Mouse (Mus musculus) embryo, embryonic 10 days (tissue): Measurements from ENCODE around the gene Babam2.

Source experiments
- DNase-seq: peaks from one replicate; pipeline ENCODE4 v3.0.0-alpha.2; 2015; ENCODE audit warnings: low spot score

Babam2 gene

GRCm38 (mm10) chr5:31987541-31988307, 290.2 kb downstream of the Babam2 start:
- no peak for DNase-seq

GRCm38 (mm10) chr5:31997189-31997954, 299.9 kb downstream of the Babam2 start:
- DNase-seq: no peak

DNA sequence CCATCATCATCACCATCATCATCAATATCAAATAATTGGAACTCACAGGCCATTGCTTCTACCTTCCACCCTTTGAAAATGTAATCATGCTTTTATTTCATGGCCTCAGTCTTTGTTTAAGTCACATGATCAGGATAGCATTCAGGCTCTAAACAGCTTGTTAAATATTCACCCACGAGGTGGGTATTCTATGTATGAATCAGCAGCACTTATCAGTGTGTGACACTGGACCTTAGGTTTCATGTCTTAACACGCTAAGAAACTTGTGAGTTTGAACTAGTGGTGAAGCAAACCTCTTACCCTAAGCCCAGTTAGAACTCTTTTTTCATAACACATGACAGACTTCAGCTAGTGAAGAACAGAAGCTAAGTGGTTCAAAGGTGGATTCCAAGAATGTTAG, 301.3 kb downstream of the Babam2 start:
- no peak for DNase-seq

DNA sequence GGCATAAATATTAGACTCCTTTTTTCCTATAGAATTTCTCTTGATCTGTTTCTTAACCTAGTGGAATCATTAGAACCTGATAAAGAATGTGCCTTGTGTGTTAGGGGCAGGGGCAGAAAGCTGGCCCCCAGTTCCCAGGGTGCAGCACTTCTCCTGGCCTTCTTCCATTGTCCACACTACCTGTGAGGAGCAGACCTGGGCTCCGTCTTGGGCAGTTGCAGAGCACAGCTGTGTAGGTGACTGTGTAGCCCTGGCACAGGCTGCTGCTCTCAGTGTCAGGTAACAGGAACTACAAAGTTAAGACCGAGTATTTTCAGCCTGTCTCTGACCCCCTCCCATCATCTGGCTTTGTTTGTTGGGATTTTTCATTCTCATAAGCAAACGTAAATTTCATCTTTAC, 302.6 kb downstream of the Babam2 start:
- no peak for DNase-seq

DNA sequence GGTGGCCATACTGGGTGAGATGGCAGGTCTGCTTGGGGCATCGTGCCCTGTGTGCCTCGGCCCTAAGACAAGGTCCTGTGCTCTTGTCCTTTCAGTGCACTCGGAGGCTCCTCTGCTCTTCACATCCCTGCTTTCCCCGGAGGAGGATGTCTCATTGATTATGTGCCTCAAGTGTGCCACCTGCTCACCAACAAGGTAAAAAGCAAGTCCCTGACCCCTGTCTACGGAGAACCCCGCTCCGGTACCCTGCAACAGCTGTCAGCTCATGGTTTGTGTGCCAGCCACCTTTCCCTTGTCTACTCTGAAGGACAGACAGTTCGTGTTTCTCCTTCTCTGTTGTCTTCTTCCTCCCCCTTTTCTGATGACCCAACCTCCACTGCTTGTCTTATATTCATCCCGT, 303.8 kb downstream of the Babam2 start:
- DNase-seq: no peak

DNA sequence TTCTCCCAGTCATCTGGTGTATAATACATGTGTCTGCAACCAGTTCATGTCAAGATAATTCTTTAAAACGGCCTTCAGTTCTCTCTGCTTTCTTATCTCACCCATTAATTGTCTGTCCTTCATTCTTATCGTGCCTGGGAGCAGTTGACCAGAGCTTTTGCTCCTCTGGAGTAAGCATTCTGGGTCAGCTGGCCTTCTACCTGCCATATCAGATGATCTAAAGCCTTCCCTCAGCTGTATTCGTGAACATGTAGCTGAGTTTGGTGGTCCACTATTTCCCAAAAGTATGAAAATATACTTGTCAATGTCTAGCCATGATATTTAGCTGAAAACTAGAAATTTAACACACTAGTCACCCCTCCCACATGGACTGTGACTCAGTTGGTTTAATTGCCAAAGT, 304.3 kb downstream of the Babam2 start:
- no peak for DNase-seq

GRCm38 (mm10) chr5:32008401-32008800, 310.9 kb downstream of the Babam2 start:
- no peak for DNase-seq

GRCm38 (mm10) chr5:32010056-32010455, 312.6 kb downstream of the Babam2 start:
- no peak for DNase-seq

DNA sequence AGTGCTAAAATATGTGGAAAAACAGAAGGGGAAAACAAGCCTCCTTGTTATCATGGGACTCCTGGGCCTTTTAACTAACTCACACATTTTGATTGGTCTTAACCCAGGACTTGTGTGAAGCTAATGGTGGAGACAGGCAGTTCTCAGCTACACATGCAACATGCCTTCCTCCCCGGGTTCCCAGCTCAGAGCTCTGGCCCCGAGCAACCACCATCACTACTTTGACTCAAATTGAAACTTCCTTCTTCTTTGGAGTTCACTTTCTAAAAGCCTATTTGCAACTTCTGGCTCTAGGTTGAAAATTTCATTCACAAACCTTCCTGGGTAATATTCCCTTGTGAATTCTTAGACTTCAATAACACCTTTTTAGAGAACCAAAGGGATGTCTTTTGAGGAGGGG, 315.6 kb downstream of the Babam2 start:
- no peak for DNase-seq

- no peak for DNase-seq
Measured at GRCm38 (mm10) chr5:32014786-32015185, 317.3 kb downstream of the Babam2 start.

DNA sequence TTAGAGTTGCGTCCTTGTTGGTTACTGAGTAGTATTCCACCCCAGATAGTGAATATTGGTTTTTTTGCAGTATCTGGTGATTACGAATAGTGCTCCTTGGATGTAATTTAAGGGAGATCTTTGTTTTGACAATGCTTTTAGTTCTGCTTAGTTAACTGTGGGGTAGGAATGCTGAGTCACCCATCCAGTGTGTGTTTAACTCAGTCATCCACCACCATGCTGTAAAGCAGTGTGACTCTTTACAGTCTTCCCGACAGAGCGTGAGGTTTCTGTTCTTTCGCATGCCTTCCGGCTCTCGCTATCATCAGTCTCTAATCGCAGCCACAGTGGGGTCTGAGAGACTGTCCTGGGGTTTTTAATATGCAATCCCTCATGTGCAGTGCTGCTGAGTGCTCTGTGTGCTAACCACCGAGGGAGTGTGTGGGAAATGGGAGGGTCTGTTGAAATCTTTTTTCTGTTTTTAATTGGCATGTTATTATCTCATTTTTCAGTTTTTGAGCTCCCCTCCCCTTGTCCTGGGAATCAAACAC, 318.5 kb downstream of the Babam2 start:
- no peak for DNase-seq

DNA sequence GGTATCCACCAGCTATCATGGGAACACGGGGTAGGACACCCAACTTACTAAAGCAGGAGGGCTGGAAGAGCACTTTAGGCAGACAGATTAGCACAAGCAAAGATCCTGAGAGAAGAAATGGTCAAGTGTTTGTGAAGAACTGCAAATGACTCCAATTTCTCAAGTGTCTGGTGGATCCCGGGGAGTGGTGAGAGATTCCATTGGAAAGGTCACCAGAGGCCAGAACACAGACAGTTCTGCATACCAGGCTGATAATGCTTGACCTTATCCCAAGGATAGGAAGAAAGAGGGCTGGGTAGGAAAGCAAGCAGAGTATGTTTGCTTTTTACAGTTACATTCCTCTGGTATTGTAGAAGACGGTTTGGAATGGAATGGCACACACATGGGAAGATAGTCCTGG, 320.2 kb downstream of the Babam2 start:
- no peak for DNase-seq

DNA sequence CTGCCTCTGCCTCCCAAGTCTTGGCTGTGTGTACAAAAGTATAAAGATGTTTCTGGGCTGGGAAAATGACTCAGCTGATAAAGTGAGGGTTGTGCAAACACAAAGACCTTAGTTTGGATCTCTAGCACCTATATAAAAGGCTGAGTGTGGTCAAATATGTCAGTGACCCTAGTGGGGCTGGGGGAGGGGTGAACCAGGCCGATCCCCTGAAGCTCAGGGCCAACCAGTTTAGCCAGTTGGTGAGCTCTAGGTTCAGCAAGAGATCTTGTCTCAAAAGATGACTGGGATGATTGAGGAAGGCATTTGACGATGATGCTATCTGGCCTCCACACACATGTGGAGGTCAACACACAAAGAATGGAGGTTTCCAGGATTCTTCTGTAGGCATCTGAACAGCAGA, 320.8 kb downstream of the Babam2 start:
- DNase-seq: no peak

GRCm38 (mm10) chr5:32029834-32030433, 332.4 kb downstream of the Babam2 start:
- DNase-seq: no peak

DNA sequence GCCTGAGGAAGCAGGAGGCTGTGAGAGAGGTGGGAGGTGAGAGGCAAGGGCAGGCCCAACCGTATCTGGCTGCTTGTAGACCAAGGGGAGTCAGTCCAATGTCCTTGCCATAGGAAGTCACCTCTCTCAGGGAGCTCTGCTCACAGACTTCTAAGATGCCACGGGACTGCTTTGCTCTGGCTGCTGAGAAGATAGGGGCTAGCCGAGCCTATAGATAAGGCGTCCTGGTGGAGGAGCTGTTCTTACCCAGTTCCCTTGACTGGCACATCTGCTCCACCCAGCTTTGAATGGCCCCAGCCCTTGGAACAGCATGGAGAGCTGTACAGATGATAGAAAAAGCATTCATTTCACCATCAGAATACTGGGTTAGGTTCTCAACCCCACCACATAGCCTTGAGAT, 335.7 kb downstream of the Babam2 start:
- DNase-seq: no peak

- no peak for DNase-seq
Measured at GRCm38 (mm10) chr5:32033621-32034020, 336.1 kb downstream of the Babam2 start.

GRCm38 (mm10) chr5:32034475-32035054, 337.1 kb downstream of the Babam2 start:
- no peak for DNase-seq

DNA sequence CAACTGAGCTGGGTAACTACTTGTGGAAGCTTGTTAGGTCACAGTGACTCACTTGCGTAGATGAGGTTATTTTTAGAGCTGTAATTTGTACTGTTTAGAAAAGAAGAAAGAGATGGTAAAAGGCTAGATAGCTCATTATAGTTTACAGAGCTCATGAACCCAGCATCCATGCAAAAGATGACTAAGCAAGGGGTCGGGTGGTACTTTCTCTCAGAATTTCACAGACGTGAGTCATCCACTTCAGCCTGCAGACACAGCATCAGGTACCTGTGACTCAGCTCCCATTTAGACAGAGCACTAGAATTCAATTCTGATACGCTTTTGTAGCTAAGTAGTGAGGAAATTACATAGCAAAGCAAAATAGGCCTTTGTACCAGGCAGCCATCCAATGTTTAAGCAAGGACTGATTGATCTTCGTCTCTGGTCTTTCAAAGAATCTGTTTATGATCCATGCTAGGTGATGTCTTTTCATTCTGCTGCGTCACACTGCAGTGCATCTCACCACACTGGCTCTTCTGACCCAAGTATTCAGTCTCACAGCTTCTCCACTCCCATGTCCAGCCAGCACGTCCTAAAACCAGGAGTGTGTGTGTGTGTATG, 338.3 kb downstream of the Babam2 start:
- no peak for DNase-seq

DNA sequence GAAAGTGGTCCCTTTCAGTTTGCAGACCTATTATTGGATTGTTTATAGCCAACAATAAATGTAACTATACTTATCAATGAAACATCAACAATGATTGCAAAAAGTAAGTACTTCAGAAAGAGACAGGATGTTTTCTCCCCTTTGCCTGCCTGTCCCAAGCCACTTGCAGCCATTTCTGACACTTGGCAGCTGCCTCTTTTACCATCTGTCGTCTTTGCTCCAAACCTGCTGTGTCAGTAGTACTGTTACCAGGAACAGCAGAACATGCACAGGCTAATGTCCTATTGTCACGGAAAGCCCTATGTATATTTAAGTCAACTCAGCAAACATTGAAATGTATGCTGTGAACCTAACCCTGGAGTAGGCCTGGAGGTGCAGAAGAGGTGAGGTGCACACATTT, 339.4 kb downstream of the Babam2 start:
- DNase-seq: no peak

DNA sequence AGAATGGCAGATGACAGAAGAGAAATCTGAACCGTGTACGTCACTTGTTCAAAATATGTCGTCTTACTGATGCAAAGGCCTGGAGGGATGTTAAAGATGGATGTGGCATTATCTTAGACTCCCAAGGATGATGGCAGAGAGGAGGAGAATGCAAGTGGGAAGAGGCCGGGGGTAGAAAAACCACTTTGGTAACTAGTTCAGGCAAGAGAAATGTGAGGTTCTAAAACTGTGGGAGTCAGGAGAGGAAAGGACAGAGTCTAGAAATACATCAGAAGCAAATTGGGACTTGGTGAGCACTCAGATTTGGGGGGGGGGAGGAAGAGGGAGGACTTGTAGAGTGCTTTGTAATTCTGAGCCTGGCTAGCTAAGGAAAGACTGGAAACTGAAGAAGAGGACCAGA, 340.1 kb downstream of the Babam2 start:
- DNase-seq: no peak

DNA sequence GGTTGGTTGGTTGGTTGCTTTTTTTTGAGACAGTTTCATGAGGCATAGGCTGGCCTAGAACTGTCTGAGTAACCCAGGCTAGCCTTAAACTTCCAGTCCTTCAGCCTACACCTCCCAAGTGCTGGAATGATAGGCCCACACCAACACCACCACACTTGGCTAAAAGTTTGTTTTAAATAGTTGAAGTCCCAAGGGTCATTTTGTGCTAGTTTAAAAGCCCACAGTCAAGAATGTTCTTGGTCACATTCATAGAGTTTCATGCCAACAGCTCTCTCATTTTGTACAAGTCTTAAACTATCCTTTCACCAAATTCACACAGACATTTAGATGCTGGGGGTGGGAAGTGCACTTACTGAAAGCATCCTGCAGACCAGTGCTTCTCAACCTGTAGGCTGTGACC, 341.5 kb downstream of the Babam2 start:
- no peak for DNase-seq

DNA sequence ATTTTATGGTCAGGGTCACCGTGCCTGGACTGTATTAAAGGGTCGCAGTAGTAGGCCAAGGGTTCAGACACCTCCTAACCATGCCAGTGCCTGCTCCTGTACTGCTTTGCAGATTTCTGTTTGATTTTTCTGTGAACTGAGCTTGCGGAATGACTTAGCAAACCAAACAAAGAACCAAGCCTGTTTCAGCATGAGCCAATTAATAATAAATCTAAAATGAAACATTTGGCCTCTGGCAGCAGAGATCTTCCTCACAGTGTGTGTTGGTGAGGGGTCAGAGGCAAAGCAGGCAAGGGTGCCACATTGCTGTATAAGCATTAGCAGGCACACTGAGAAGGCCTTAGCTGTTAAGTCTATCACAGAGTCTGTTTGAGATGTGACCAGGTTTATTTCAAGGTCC, 342.0 kb downstream of the Babam2 start:
- DNase-seq: no peak
